Mouse (Mus musculus) cortical plate, adult 2 months (tissue): ENCODE measurements around the gene Dync1h1.

ENCODE experiments used
- CTCF ChIP-seq: fragments of 200-500 bp; IDR thresholded peaks from 2 replicates; pipeline ENCODE4 v1.5.1; 2011; ENCODE audit warnings: mild to moderate bottlenecking, control low read depth, low read length; ENCODE audit not compliant: insufficient read depth; ENCODE audit errors: extremely low read depth
- POLR2A ChIP-seq: fragments of 200-500 bp; IDR thresholded peaks from 2 replicates; pipeline ENCODE4 v1.6.1; 2011; ENCODE audit warnings: mild to moderate bottlenecking, low read length, control low read depth; ENCODE audit not compliant: insufficient read depth; ENCODE audit errors: extremely low read depth

GRCm38 (mm10) chr12:110651464-110651863 is 50.2 kb downstream of the Dync1h1 start:
- TF ChIP-seq CTCF (no peak), POLR2A (no peak)
